Mouse (Mus musculus) CD8-positive naive resting alpha-beta T cell, adult 2 months (primary cell): ENCODE data around the gene Dclk1.

ENCODE experiments used
- DNase-seq, 2 experiments: peaks; one replicate each; pipeline ENCODE4 v3.0.0; 2022; ENCODE audit warnings: low read depth in 2 of 2, low spot score in 2 of 2

Gene Dclk1

GRCm38 (mm10) chr3:55571552-55572296, 329.6 kb downstream of the Dclk1 start:
- no peak for DNase-seq

- DNase-seq = no peak
Observed at GRCm38 (mm10) chr3:55572297-55572681, 330.1 kb downstream of the Dclk1 start.

GRCm38 (mm10) chr3:55574003-55574402, 331.8 kb downstream of the Dclk1 start:
- no peak for DNase-seq

- DNase-seq = no peak
Observed at GRCm38 (mm10) chr3:55587434-55587971, 345.3 kb downstream of the Dclk1 start.

GRCm38 (mm10) chr3:55587972-55588946, 346.1 kb downstream of the Dclk1 start:
- DNase-seq = no peak
